Mouse (Mus musculus): Measurements from ENCODE around the gene Pibf1.

Gene Pibf1

GRCm38 (mm10) chr14:99099267-99099966, at the start of gene Pibf1, which contains the start of gene Dis3:
Gene Pibf1 (plus strand): TSS chr14:99099424.
Gene Dis3 (minus strand): TSS chr14:99099770.
- DNase-seq, result peak; percentile 99

- no peak for DNase-seq
Measured at GRCm38 (mm10) chr14:99058959-99059586, 40.2 kb upstream of the Pibf1 start.

DNA sequence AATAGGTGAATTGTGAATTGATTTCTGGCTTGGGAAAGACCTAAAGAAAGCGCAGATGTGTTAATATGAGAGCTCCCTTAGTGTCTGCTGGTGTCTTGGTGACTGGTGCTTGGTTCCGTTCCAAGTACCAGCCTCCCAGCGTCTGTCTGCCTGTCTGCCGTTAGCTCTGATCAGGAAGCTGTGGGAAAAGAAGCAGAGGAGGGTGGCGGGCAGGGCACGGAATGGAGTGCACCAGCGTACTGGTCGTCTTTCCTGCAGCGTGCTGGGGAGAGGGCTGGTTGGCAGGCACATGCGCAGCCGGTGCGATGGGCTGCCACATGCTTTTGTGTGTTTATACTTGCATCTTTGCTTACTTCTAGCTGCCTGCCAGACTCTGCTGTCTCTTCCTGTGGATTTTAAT, 38.6 kb upstream of the Pibf1 start:
- no peak for DNase-seq

DNA sequence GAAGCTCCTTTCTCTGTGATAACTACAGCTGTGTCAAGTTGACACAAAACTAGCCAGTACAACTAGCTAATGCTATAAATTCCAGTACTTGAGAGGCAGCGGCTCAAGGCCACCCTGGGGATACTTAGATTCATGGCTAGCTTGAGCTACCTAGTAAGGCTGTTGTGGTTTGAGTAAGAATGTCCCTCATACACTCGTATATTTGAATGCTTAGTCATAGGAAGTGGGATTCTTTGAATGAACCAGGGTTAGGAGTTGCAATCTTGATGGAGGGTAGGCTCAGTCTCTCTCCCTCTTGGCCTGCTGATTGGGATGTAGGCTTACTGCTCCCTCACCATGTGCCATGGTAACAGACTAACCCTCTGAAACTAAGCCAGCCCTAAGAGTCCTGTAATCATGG, 36.1 kb upstream of the Pibf1 start:
- DNase-seq, result no peak

GRCm38 (mm10) chr14:99071146-99071545, 28.1 kb upstream of the Pibf1 start:
- no peak for DNase-seq

- no peak for DNase-seq
Measured at GRCm38 (mm10) chr14:99088947-99089346, 10.3 kb upstream of the Pibf1 start.

- no peak for DNase-seq
Measured at GRCm38 (mm10) chr14:99099967-99100587, 853 bp downstream of the Pibf1 start.

- DNase-seq, result no peak
Measured at GRCm38 (mm10) chr14:99103050-99103449, 3.8 kb downstream of the Pibf1 start.

- DNase-seq, result no peak
Measured at GRCm38 (mm10) chr14:99104542-99105123, 5.4 kb downstream of the Pibf1 start.

- no peak for DNase-seq
Measured at GRCm38 (mm10) chr14:99106671-99107070, 7.4 kb downstream of the Pibf1 start.

DNA sequence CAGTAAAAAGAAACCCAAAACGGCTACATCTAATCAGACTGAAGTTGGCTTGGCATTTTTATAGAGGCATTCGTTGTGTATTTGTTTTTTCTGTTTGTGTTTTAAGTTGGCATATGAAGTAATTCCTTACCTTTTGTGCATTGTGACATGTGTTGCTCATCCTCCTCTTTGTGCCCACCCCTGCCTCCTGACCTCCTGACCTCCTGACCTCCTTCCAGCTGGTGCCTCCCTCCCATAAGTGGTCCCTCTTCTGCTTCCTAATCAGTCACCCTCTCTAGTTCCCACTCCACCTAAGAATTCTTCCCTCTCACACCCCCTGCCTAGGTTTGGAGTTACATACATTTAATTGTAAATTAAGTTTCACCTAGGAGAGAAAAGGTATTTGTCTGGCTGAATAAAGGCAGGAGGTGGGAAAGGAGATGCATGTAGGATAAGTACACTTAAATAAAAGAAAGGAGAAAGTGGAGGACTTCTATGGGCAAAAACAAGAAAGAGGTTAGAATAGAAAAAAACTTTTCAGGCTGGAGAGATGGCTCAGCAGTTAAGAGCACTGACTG, 8.5 kb downstream of the Pibf1 start:
- no peak for DNase-seq

DNA sequence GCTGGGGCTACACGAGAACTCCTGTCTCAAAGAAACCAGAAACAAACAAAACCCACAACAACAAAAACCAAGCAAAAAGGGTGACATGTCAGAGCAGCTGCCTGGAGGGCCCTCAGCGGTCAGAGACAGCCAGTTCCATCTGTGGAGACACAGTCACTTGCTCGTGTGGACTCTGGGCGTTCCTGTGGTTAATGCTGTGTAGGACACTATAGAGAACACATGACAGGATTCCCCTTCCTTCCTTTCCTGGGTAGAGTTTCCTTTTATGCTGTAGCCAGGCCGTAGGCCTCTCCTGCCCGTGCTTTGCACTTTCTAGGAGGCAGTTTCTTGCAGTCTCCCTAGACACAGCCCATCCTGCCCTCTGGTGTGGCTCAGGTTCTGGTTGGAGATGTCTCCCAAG, 9.5 kb downstream of the Pibf1 start:
- no peak for DNase-seq

GRCm38 (mm10) chr14:99117576-99117975, 18.4 kb downstream of the Pibf1 start:
- no peak for DNase-seq

GRCm38 (mm10) chr14:99121584-99122339, 22.5 kb downstream of the Pibf1 start:
- no peak for DNase-seq

DNA sequence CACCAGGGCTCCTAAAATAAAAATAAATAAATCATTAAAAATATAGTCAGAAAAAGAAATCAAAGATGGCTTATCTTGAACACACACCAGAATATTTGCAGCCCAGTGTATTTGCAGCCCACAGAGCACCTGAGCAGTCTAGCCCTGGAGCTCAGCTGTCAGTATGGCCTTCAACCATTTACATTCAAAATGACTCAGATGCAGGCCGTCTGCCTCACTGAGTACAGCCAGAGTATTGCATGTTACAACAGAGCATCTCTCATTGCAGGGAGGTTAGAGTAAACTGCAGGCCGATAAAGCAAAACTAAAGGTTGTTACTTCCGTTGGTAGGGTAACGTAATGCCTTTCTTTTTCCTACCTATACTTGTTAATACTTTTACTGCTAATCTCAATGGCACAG, 24.9 kb downstream of the Pibf1 start:
- no peak for DNase-seq

DNA sequence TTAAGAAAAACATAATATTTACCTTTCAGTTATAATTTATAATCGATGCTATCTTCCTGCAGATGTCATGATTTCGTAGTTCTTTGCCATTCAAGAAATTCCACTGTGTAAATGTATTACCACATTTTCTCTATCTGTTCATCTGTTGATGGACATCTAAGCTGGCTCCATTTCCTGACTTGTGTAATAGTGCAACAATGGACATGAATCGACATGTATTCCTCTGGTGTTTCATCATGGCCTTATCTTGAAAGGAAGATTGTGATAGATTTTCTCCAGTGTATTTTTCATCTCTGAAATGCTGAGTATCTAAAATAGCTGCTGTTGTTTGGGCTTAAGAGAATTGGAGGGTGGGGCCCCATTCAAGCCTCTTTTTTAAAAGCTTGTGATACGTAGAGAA, 27.5 kb downstream of the Pibf1 start:
- no peak for DNase-seq

- no peak for DNase-seq
Measured at GRCm38 (mm10) chr14:99127509-99127908, 28.3 kb downstream of the Pibf1 start.

- DNase-seq, result no peak
Measured at GRCm38 (mm10) chr14:99129050-99129449, 29.8 kb downstream of the Pibf1 start.

- DNase-seq, result no peak
Measured at GRCm38 (mm10) chr14:99134048-99134447, 34.8 kb downstream of the Pibf1 start.

DNA sequence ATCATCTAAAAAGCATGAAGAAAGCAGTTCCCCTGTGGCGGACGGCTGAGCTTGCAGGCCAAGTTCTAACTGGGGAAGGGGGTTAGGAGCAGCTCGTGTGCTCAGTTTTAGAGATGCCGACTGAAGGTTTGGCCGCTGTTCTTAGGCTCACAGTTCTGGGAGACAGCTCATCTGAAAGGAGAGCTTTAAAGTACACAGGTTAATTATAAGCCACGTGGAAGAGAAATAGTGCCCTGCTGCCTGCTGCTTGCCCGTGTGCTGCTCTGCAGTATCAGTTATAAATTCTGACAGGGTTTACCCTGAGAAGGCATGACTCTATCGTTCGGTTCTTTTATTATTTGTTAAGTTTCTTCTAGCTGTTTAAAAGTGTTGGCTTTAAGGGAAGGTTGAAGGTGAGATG, 36.5 kb downstream of the Pibf1 start:
- DNase-seq, result no peak

- no peak for DNase-seq
Measured at GRCm38 (mm10) chr14:99136297-99136696, 37.1 kb downstream of the Pibf1 start.

- DNase-seq, result no peak
Measured at GRCm38 (mm10) chr14:99140036-99140435, 40.8 kb downstream of the Pibf1 start.
